Mouse (Mus musculus) forebrain, postnatal 0 days (tissue): ENCODE data around the gene Amhr2. TPM values are rescaled to one million over a fixed set of nuclear protein-coding genes. Genes with fewer than 3 reads are reported as not detected.
A peak's percentile ranks its signal among the peaks of the same experiment; 100 is the strongest.

Experiments
- ATAC-seq: fragments of 200-750 bp; cut with Nextera tagmentation; 2 replicates; pipeline ENCODE4 v1.8.0; 2017; ENCODE audit warnings: mild to moderate bottlenecking, moderate library complexity
- DNase-seq: peaks from one replicate; pipeline ENCODE4 v3.0.0-alpha.2; 2015
- H3K27ac ChIP-seq: fragments of 300-500 bp; sonication (generic); 2 replicates; pipeline ENCODE4 v1.5.1; 2014; ENCODE audit warnings: low read depth, mild to moderate bottlenecking, antibody characterized with exemption, low read length, moderate library complexity, mixed read lengths
- H3K27me3 ChIP-seq: fragments of 300-500 bp; sonication (generic); 2 replicates; pipeline ENCODE4 v1.6.1; 2014; ENCODE audit warnings: mild to moderate bottlenecking, low read length, mixed read lengths; ENCODE audit not compliant: insufficient read depth
- H3K36me3 ChIP-seq: fragments of 300-500 bp; sonication (generic); 2 replicates; pipeline ENCODE4 v1.6.1; 2014; ENCODE audit warnings: mild to moderate bottlenecking, moderate library complexity; ENCODE audit not compliant: insufficient read depth
- H3K4me1 ChIP-seq: fragments of 300-500 bp; sonication (generic); 2 replicates; pipeline ENCODE4 v1.6.1; 2014; ENCODE audit warnings: antibody characterized with exemption; ENCODE audit not compliant: insufficient read depth
- H3K4me2 ChIP-seq: fragments of 300-500 bp; sonication (generic); 2 replicates; pipeline ENCODE4 v1.6.1; 2014; ENCODE audit warnings: low read depth, mild to moderate bottlenecking, moderate library complexity
- H3K4me3 ChIP-seq: fragments of 300-500 bp; sonication (generic); 2 replicates; pipeline ENCODE4 v1.5.1; 2014; ENCODE audit warnings: low read depth, low read length, mixed read lengths
- H3K9ac ChIP-seq: fragments of 300-500 bp; sonication (generic); 2 replicates; pipeline ENCODE4 v1.6.1; 2014; ENCODE audit warnings: mild to moderate bottlenecking
- H3K9me3 ChIP-seq: fragments of 300-500 bp; sonication (generic); 2 replicates; pipeline ENCODE4 v1.6.1; 2016; ENCODE audit warnings: low read length
- CTCF ChIP-seq: sonication (generic); IDR thresholded peaks from 2 replicates; pipeline ENCODE4 v1.5.1; 2016; ENCODE audit warnings: antibody characterized with exemption, control low read depth, low read depth
- WGBS: fragments of 180-500 bp; shearing (Covaris S2); extraction: QIAGEN DNeasy Blood & Tissue Kit; methylation state at CpG from one replicate; pipeline ENCODE4 v1.1.7; 2014; 5-methylcytosine and 5-hydroxymethylcytosine counted together
- polyA plus RNA-seq: library from polyadenylated mRNA; unstranded; fragments of >200 nt; fragmentation: Nextera tagmentation; extraction: Ambion mirVana; gene quantifications from 2 replicates; pipeline ENCODE4 v1.2.1, GENCODE M21; 2015
- total RNA-seq: library from RNA; depleted of rRNA; stranded (reverse); fragments of >200 nt; gene quantifications from 2 replicates; pipeline ENCODE4 v1.2.3, GENCODE M21; 2014

The Amhr2 gene
- total and polyA plus RNA-seq, 2 experiments from 2014 or later: 0.65 to 1.1 TPM

- ATAC-seq (no peak), DNase-seq (no peak)
- no peaks in the 10 kb centered on the region for H3K27me3 ChIP-seq
- peaks cover 22% of the 10 kb centered on the region for H3K4me1 ChIP-seq
- H3K9me3 ChIP-seq: no peaks in the 10 kb centered on the region
- H3K4me3 ChIP-seq: no peak overlapping the region
- 82% methylated on average over 2 of the region's 2 CpGs for WGBS
- no peak overlapping the region for H3K9ac ChIP-seq
- no peak overlapping the region for H3K4me2 ChIP-seq
- no peak overlapping the region for H3K27ac ChIP-seq
- peaks cover 26% of the 10 kb centered on the region for H3K36me3 ChIP-seq
- TF ChIP-seq CTCF: no peak
These were observed 36.5 kb upstream of the Amhr2 start for GRCm38 (mm10) chr15:102408558-102409130.

DNA sequence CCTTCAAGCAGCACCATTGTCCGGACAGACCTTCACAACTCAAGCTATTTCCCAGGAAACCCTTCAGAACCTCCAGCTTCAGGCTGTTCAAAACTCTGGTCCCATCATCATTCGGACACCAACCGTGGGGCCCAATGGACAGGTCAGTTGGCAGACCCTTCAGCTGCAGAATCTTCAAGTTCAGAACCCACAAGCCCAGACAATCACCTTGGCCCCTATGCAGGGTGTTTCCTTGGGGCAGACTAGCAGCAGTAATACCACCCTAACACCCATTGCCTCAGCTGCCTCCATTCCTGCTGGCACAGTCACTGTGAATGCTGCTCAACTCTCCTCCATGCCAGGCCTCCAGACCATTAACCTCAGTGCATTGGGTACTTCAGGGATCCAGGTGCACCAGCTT, 35.9 kb upstream of the Amhr2 start:
- no peak overlapping the region for H3K27ac ChIP-seq
- no peaks in the 10 kb centered on the region for H3K9me3 ChIP-seq
- ATAC-seq (no peak), DNase-seq (no peak)
- no peak overlapping the region for H3K4me3 ChIP-seq
- H3K9ac ChIP-seq: no peak overlapping the region
- 94% methylated on average over 3 of the region's 3 CpGs for WGBS
- TF ChIP-seq CTCF: no peak
- H3K4me2 ChIP-seq: no peak overlapping the region
- H3K27me3 ChIP-seq: no peaks in the 10 kb centered on the region
- H3K36me3 ChIP-seq: peaks cover 29% of the 10 kb centered on the region
- H3K4me1 ChIP-seq: peaks cover 22% of the 10 kb centered on the region

GRCm38 (mm10) chr15:102411077-102411476, 34.1 kb upstream of the Amhr2 start:
- 100% methylated on average over 1 of the region's 1 CpGs for WGBS
- no peaks in the 10 kb centered on the region for H3K27me3 ChIP-seq
- peaks cover 22% of the 10 kb centered on the region for H3K4me1 ChIP-seq
- no peak overlapping the region for H3K4me2 ChIP-seq
- H3K9ac ChIP-seq: no peak overlapping the region
- peaks cover 29% of the 10 kb centered on the region for H3K36me3 ChIP-seq
- H3K27ac ChIP-seq: no peak overlapping the region
- no peak overlapping the region for H3K4me3 ChIP-seq
- no peaks in the 10 kb centered on the region for H3K9me3 ChIP-seq
- DNase-seq (no peak), ATAC-seq (no peak)
- no peak for TF ChIP-seq CTCF

- peaks cover 22% of the 10 kb centered on the region for H3K36me3 ChIP-seq
- ATAC-seq: no peak
These were observed 31.5 kb upstream of the Amhr2 start for GRCm38 (mm10) chr15:102413687-102414086.

DNA sequence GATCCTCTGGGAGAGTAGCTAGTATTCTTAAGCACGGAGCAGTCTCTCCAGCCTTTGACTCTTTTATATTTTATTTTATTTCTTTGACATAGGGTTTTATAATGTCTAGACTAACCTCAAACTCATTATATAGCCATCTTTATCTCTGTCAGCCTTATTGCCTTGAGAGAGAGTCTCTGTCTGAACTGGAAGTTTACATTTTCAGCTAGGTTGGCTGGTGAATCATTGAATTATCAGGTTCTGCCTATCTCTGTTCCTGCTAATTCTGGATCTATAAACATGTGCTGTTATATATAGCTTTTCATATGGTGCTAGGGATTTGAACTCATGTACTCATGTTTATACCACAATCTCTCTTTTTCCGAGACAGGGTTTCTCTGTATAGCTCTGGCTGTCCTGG, 27.6 kb upstream of the Amhr2 start:
- no peak overlapping the region for H3K9ac ChIP-seq
- H3K4me2 ChIP-seq: no peak overlapping the region
- H3K36me3 ChIP-seq: peaks cover 3% of the 10 kb centered on the region; the same call in 1 of the 2 replicates
- H3K4me1 ChIP-seq: no peaks in the 10 kb centered on the region
- no peak overlapping the region for H3K4me3 ChIP-seq
- no peaks in the 10 kb centered on the region for H3K9me3 ChIP-seq
- WGBS: 87% methylated on average over 2 of the region's 2 CpGs
- no peak for ATAC-seq
- TF ChIP-seq CTCF: no peak
- no peaks in the 10 kb centered on the region for H3K27me3 ChIP-seq
- DNase-seq: no peak
- no peak overlapping the region for H3K27ac ChIP-seq

More at GRCm38 (mm10) chr15:102413687-102414086, 31.5 kb upstream of the Amhr2 start:
- Histone ChIP-seq H3K9ac (no peak overlapping the region), H3K27me3 (no peaks in the 10 kb centered on the region), H3K4me3 (no peak overlapping the region), H3K4me2 (no peak overlapping the region), H3K9me3 (no peaks in the 10 kb centered on the region), H3K4me1 (peaks cover 14% of the 10 kb centered on the region), H3K27ac (no peak overlapping the region)
- TF ChIP-seq CTCF: no peak
- DNase-seq: no peak

- ATAC-seq: no peak
- WGBS: 55% methylated on average over 1 of the region's 1 CpGs
- TF ChIP-seq CTCF: no peak
- Histone ChIP-seq H3K4me3 (no peak overlapping the region), H3K36me3 (peaks cover 4% of the 10 kb centered on the region), H3K9me3 (no peaks in the 10 kb centered on the region), H3K27ac (no peak overlapping the region), H3K9ac (no peak overlapping the region), H3K4me2 (no peak overlapping the region), H3K4me1 (no peaks in the 10 kb centered on the region), H3K27me3 (no peaks in the 10 kb centered on the region)
- DNase-seq: no peak
These were observed 24.2 kb upstream of the Amhr2 start for GRCm38 (mm10) chr15:102420986-102421385.

GRCm38 (mm10) chr15:102421437-102421836, 23.7 kb upstream of the Amhr2 start:
- no peaks in the 10 kb centered on the region for H3K9me3 ChIP-seq
- no peaks in the 10 kb centered on the region for H3K27me3 ChIP-seq
- TF ChIP-seq CTCF: peak; percentile 69
- no peak overlapping the region for H3K4me3 ChIP-seq
- no peak; the same call in 1 of the 2 replicates for ATAC-seq
- H3K27ac ChIP-seq: no peak overlapping the region
- H3K36me3 ChIP-seq: peaks cover 8% of the 10 kb centered on the region
- no peaks in the 10 kb centered on the region for H3K4me1 ChIP-seq
- peak; percentile 75 for DNase-seq
- 50% methylated on average over 3 of the region's 3 CpGs for WGBS
- no peak overlapping the region for H3K9ac ChIP-seq
- no peak overlapping the region for H3K4me2 ChIP-seq
